Mouse (Mus musculus): ENCODE measurements around the gene Sdc4.
A peak's percentile ranks its signal among the peaks of the same experiment; 100 is the strongest.

Sdc4 gene

DNA sequence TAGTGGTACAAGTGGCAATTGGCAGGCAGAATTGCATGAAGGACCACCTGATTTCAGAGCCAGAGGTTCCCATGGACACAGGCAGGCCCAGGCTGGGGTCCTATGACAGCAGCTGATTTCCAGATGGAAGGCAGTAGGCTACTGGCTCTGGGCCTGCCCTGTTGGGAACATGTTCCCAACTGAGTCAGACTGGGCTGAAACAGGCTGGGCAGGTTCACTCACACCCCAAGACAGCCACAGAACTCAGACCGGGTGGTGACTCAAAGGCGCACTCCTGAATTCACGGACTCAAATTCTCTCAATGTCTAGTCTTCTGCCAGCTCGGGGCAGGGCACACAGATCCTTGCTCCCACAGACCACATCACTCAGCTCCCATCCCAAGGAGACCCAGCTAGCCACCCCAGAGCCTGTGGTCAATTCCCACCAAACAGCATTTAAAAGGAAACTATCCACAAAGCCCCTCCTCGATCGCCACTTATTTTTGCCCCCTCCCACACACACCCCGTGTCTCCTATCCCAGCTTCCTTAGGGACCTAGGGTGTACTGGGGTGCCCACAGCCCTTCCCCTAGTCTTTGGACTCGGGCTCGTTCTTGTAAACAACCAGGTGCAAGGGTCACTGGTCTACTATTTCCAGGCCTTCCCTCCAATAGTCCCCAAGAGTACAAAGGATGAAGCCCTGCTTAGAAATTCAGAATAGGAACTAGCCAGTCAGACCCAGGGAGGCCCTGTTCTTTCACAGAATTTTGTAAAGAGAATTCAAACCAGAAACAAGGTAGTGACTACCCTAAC, 11.8 kb downstream of the Sdc4 start:
- DNase-seq (ENCODE audit: low spot score in 2 of 2): no peak

DNA sequence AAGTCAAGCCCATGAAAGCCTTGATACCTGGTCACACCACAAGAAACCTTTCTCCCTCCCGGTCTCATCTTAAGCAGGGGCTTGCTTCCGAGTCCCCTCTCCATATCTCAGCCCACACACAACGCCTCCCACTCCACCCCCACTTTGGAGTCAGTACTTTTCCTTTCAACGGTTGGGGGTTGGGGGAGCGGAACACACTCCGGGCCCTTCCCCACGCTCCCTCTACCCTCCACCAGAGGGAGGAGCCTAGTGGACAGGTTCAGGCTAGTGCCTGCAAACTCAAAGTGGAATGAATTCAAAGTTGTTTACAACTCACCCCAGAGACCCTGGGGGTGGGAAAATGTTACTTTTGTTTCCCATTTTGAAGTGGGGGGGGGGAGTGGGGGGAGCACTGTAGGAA, 13.0 kb downstream of the Sdc4 start:
- DNase-seq (ENCODE audit: low spot score in 2 of 2): no peak

DNA sequence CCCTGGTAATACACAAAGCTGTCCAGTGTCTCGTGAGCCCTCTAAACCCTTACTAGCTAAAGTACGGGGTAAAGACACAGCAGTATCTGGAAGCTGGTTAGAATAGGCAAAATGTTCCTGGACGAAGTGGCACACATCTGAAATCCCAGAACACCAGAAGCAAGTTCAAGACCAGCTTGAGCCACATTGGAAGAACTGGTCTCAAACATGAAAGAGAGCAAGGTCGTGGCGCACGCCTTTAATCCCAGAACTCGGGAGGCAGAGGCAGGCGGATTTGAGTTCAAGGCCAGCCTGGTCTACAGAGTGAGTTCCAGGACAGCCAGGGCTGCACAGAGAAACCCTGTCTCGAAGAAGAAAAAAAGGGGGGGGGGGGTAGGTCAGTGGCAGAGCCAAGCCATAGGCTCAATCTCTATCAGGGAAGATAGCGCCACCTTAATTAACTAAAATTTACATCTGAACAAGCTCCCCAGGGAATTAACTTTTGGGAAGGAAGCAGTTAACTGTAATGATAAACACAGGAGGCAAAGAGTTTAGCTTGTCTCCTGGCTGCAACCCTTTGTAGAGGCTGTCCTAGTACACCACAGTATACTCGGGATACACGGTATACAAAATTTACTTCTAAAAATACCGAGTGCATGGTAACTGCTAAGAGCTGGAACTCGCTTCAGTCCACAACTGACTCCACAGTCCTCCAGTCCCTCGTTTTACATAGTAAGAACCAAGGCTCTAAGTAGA, 13.6 kb downstream of the Sdc4 start:
- no peak for DNase-seq (ENCODE audit: low spot score in 2 of 2)

DNA sequence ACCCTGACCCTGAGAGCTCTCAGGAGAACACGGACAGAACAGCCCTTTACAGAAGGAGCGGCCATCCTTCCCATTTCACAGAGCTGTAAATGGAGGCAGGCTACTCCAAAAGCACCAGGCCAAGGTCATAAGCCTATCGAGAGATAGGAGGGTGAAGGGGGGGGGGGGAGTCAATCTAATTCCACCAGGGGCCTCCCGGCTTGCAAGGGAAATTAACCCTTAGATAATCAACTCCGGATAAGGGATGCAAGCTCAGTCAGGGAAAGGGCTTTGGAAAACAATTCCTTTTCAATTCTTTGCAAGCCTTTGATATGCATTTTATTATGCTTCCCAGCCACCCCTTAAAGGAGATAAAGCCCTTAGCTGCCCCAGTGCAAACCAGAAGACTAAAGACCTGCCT, 15.2 kb downstream of the Sdc4 start:
- no peak for DNase-seq (ENCODE audit: low spot score in 2 of 2)

DNA sequence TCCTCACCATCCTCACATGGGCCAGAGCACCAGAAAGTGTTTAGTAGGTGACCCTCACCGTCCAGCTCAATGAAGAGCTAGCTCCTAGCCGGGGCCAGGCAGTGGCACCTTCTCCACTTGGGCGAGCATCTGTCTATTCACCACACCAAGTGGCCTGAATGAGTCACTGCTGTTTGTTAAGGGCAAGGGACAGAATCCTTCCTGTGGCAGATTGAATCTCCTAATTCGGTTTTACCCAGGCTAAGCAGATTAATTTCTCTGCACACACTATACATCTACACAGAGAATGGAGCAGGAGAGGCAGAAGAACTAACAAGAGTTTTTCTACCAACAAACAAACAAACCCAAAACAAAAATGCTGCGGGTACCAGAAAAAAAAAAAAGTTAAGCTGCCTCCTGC, 16.7 kb downstream of the Sdc4 start:
- DNase-seq (ENCODE audit: low spot score in 2 of 2): no peak

DNA sequence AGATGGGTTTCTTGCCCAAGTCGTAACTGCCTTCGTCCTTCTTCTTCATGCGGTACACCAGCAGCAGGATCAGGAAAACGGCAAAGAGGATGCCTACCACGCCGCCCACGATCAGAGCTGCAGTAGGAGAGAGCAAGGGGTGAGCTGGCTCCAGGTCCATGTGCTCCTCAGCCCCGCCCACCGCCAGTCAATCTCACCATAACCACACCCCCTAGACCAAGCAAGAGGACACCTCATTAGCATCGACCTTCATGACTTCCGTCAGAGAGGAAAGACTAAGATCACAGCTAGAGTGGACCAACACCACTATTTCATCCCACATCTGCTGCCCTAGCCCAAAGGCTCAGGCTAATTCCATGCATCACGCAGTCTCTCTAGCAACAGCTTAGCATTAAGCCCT, 17.6 kb downstream of the Sdc4 start:
- no peak for DNase-seq (ENCODE audit: low spot score in 2 of 2)

DNA sequence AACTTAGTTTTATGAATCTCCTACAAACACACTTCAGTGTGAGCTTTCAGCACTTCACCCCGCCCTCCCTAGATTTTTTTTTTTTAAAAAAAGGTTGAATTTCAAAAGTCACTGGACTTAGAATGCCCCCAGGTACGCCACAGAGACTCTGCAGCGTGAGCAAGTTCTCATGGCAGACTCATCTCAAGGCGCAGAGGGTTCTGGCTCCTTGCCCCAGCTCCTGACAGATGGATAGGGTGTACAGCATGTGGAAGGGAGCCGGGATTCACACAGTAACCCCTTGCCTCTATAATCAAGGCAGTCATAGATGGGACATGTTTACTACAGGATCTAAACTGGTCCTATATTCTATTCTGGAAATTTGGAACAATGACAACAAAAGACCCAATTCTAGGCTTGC, 18.3 kb downstream of the Sdc4 start:
- DNase-seq (ENCODE audit: low spot score in 2 of 2): no peak

DNA sequence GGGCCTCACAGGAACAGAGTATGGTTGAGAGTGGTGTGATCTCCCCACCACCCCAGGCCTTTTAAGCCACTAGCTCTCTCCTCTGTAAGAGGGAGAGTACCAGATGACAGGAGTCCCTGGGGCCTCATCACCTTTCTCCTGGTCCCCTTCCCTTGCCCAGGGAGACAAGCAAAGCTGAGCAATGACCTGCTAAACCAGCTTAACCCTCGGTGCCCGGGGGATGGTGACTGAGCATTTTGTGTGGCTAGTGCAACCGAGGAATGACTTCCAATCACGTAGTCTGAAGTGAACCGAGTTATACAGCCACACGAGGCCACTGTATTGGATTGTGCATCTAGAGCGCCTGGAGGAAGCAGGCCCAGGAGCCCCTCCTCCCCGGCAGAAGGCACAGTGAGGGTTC, 19.3 kb downstream of the Sdc4 start:
- no peak for DNase-seq (ENCODE audit: low spot score in 2 of 2)

DNA sequence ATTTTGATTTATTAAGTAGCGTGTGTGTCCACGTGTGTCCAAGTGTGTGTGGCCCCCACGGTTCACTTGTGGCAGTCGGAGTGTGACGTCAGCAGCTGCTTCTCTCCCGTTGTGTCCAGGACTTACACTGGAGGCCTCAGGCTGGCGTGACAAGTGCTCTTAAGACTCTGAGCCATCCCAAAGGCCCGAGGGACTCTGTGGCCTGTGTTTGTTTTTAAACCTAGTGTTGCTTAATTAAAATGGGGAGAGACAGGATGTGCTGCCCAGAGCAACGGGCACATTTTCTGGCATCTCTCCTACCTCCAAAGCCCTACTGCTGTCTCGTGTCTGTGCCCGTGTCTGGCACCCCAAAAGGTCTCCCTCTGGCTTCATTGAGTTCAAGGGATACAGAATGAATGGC, 20.2 kb downstream of the Sdc4 start:
- DNase-seq (ENCODE audit: low spot score in 2 of 2): no peak

DNA sequence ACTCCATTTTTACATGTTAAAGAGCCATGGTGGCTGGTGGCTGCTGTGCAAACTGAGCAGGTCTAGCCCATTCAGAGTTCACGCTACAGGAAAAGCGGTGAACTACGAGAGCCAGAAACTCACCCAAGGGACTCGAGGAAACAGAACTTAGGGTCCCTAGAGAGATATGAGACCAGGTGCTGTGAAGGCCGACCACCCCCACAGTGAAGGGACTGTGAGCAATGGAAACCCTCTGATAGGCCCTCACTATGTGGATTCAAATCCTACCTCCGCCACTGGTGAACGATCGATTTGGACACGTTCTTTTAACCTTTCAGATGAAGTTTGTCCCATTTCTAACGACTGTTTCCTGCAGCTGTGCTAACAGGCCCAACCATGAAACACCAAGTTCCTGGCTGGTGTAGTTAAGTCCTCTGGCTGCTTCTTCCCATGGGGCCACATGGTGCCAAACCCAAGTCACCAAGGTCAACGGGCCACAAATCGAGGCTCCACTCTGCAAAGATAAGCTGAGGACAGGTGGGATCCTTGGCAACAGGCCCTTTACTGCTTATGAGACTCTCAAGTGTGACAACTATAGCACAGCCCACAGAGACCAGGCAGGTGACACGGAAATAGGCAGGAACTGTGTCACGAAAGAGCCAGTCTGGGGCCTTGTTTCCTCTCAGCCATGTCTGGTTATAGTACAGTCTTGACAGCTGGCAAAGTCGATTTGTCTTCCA, 20.9 kb downstream of the Sdc4 start:
- DNase-seq (ENCODE audit: low spot score in 2 of 2): no peak

DNA sequence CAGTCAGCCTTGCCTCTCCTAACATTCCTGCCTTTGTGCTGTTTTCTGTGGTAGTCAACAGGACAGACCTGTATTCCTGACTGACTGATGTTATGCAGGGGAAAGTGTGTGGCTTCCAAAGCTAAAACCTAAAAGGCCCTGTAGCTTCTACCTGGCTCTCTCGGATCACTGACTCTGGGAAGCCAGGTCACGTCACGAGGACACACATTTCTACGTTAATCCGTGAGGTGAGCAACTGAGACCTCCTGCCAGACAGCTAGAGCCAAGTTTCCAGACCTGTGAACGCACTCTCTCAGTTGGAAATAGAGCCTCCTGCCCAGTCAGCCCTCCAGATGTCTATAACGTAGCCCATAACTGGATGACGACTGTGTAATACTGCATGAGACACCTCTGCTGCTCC, 21.7 kb downstream of the Sdc4 start:
- DNase-seq (ENCODE audit: low spot score in 2 of 2): no peak

DNA sequence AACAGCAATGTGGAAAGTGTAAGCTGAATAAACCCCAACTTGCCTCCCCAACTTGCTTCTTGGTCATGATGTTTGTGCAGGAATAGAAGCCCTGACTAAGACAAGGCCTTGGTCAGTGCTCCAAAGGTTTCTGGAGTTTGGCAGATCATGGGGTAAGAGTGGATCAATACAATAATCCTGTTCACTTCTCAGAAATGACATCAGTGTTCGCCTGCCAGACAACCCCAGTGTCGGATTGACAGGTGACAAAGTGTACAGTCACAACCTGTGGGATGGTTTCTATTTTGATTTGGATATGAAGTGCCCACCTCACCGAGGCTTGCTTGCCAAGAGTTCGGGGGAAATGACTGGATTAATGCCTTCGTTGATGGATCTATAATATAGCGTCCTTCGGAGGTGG, 22.4 kb downstream of the Sdc4 start:
- DNase-seq (ENCODE audit: low spot score in 2 of 2): no peak

DNA sequence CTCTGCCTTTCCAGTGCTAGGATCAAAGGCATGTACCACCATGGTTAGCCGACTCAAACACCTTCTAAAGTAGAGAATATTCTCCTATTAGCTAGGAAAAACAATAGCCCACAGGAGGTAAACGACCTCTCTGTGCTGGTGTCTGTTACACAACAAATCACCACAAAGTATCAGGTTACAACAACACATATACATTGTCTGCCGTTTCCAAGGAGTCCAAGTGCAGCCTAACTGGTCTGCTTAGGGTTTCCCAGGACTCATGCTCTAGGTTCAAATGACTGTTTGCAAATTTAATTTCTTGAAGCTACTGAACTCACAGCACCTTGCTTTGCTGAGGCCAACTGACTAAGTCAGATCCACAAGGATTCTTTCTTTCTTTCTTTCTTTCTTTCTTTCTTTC, 24.2 kb downstream of the Sdc4 start:
- DNase-seq (ENCODE audit: low spot score in 2 of 2): no peak

DNA sequence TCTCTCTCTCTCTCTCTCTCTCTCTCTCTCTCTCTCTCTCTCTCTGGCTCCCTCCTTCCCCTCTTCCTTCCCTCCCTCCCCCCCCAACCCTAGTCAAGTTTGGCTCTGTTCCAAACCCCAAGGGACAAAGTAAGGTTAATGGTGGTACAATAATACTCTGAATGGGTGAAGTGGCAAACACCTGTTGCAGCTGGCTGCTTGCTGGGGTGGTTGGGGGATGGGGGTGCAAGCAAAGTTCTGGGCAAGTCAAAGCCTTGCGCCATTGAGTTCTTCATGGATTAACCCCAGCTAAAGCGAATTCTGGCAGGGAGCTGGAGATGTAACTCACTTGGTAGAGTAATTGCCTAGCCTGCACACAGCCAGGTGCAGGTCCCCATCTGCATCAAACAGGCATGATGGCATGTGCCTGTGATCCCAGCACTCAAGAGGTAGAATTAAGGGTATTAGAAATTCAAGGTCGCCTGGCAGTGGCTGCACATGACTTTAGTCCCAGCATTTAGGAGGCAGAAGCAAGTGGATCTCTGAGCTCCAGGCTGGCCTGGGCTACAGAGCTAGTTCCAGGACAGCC, 25.3 kb downstream of the Sdc4 start:
- DNase-seq (ENCODE audit: low spot score in 2 of 2): no peak

DNA sequence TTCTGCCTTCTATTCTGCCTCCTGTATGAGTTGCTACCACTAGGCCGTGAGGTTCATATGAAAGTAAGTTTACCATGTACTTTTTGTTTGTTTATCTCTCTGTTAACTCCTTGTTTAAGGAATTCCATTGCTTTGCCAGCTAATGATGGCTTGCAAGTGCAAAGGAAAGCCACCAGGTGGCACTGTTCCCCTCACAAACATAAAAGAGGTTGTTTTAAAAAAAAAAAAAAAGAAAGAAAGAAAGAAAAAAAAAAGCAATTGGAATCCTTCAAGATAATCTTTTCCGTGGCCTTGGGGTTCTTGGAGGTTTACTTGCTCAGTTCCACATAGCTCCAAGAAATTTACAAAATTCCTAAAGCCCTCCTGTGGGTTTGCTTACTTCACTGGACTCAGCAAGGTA, 26.5 kb downstream of the Sdc4 start:
- no peak for DNase-seq (ENCODE audit: low spot score in 2 of 2)

DNA sequence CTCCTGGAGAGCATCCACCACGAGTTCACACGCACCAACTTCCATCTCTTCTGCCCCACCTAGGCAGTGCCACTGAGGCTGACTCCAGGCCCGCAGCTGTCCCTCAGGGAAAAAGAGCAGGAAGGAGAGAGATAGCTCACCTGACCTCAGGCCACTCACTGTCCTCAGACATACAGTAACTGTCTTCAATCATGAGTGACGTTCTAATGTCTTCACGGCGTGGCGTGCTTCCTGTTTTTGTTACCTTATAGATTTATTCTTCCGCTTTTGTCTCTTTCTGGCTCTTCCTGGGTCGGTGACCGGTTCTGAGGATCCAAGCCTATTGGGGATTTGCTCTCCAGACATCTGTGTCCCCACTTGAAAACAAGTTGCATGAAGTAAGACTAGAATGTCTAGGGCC, 29.1 kb downstream of the Sdc4 start:
- no peak for DNase-seq (ENCODE audit: low spot score in 2 of 2)

DNA sequence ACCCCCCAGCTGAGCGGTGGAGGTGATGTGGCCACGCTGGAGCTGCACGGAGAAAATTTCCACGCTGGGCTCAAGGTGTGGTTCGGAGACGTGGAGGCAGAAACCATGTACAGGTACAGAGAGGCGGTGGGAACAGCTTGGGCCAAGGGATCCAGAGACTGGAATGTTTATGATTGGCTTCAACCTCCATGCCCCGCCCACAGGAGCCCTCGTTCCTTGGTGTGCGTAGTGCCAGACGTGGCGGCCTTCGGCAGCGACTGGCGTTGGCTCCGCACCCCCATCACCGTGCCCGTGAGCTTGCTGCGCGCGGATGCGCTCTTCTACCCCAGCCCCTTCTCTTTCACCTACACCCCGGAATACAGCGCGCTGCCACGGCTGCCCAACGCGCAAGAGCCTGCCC, 29.5 kb downstream of the Sdc4 start:
- no peak for DNase-seq (ENCODE audit: low spot score in 2 of 2)

DNA sequence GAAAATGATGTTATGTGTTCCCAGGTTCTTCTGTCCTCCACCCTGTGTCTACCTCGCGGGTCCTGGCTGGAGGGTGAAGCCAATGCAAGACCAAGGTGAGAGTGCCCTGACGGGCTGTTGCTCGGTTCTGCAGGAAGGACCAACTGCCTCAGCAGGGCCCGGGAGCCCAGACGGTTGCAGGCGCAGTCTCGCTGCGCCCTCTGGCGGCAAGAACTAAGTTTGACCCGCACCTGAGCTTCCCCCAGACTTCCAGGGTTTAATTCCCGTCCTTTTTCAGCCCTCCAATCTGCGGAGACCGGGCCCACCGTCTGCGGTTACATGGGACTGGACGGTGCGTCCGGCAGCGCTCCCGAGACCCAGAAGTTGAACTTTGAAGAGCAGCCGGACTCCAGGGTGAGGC, 36.0 kb downstream of the Sdc4 start:
- peak in 1 of 2 experiments; percentile 64 for DNase-seq (ENCODE audit: low spot score in 2 of 2)

DNA sequence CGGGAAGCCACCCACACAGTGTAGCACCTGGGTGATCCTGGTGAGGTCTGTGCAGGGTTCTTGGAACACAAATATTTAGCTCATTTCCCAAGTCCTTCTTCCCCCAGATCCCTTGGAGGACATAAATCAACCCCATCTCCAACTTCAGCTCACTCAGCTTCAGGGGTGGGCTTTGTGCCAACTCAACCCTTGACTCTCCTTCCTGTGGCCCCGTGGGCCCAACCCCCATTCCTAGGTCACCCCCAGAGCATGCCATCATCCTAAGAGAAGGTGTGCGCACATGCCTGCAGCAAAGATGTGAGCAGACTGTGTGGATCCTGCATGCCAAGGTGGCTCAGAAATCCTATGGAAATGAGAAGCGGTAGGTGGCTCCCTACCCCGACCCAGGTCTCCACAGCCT, 38.2 kb downstream of the Sdc4 start:
- DNase-seq (ENCODE audit: low spot score in 2 of 2): no peak

DNA sequence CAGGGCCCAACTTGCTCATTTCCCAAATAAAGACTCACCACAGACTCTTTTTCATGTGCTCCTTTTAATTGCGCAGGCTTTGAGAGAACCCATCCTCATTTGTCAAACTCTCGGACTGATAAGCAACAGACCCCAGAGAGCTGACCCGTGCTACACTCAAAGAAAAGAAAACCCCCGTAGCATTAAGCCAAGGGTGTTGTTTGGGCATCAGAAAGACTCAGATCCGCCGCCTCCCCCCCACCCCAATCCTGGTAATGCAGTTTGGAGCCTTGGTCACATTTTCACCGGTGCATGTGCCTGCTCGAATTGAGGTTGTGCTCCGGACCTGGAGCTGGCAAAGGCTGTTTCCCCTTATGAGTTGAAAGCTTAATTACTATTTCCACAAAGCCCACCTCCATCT, 38.6 kb downstream of the Sdc4 start, which contains the start of gene Matn4:
TSS of gene Matn4 (minus strand) at position 101 of the 400 bp plus-strand sequence.
- no peak for DNase-seq (ENCODE audit: low spot score in 2 of 2)

DNA sequence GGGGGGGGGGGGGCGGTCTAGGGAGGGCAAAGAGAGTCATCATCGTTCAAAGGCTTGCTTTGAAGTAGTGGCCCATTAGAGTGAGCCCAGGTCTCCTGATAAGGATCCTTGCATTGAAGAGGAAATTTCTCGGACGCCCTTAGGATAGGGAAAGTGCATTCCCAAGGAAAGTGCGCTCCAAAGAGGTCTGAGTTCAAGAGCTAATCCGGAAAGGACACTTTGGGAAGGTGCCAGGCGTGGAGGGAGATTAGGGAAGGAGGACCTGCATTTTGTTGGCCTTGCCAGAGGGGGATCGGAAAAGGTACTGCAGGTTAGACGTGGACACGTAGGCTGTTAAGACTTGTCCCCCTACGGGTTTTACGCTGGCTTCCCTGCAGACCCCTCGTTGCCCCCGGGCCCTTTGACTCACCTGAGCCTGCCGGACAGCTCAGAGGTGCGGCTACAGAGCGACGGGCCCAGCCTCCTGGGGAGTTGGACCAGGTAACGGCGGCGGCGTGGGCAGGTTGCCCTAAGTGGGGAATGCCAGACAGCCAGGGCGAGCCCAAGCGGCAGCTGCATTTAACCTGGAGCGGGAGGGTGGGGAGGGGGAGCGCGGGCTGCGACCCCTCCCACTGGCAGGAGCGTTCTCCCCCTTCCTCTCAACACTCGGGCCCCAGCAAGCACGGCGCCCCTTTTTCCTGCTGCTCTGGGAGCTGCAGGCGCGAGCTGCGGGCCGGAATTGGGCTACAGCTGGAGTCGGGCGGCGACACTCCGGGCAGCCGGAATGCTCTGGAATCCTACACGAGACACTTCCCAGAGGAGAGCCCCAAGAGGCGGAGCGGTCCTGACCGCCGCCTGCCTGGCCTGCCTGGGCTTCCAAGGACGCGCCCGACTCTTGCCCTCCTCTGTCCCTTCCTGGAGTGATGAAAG, 39.4 kb downstream of the Sdc4 start:
- no peak for DNase-seq (ENCODE audit: low spot score in 2 of 2)
